Mouse (Mus musculus) midbrain, postnatal 0 days (tissue): Measurements from ENCODE around the gene Fam198b. TPM values are rescaled to one million over a fixed set of nuclear protein-coding genes. Genes with fewer than 3 reads are reported as not detected.

Experiments
- ATAC-seq: fragments of 200-750 bp; cut with Nextera tagmentation; 2 replicates; pipeline ENCODE4 v1.8.0; 2017; ENCODE audit warnings: moderate number of reproducible peaks, mild to moderate bottlenecking, moderate TSS enrichment, moderate library complexity; ENCODE audit not compliant: low FRiP score
- DNase-seq: peaks from one replicate; pipeline ENCODE4 v3.0.0-alpha.2; 2015; ENCODE audit warnings: low spot score
- H3K27ac ChIP-seq: fragments of 300-500 bp; sonication (generic); 2 replicates; pipeline ENCODE4 v1.5.1; 2014; ENCODE audit warnings: low read depth, mild to moderate bottlenecking, low read length, mixed read lengths
- H3K27me3 ChIP-seq: fragments of 300-500 bp; sonication (generic); 2 replicates; pipeline ENCODE4 v1.6.1; 2014; ENCODE audit warnings: low read length, control low read depth, mixed read lengths; ENCODE audit not compliant: insufficient read depth
- H3K36me3 ChIP-seq: fragments of 300-500 bp; sonication (generic); 2 replicates; pipeline ENCODE4 v1.6.1; 2014; ENCODE audit warnings: low read length, control low read depth, mixed read lengths; ENCODE audit not compliant: insufficient read depth
- H3K4me1 ChIP-seq: fragments of 300-500 bp; sonication (generic); 2 replicates; pipeline ENCODE4 v1.6.1; 2014; ENCODE audit warnings: mild to moderate bottlenecking, control low read depth, antibody characterized with exemption, low read length, mixed read lengths; ENCODE audit not compliant: insufficient read depth
- H3K4me2 ChIP-seq: fragments of 300-500 bp; sonication (generic); 2 replicates; pipeline ENCODE4 v1.6.1; 2014; ENCODE audit warnings: low read depth, mild to moderate bottlenecking, low read length, mixed read lengths; ENCODE audit not compliant: poor library complexity, severe bottlenecking
- H3K4me3 ChIP-seq: fragments of 300-500 bp; sonication (generic); 2 replicates; pipeline ENCODE4 v1.5.1; 2014; ENCODE audit warnings: low read depth, mild to moderate bottlenecking, low read length, moderate library complexity
- H3K9ac ChIP-seq: fragments of 300-500 bp; sonication (generic); replicated peaks from 2 replicates; pipeline ENCODE4 v1.6.1; 2014; ENCODE audit warnings: mild to moderate bottlenecking, low read length, moderate library complexity, mixed read lengths; ENCODE audit not compliant: poor library complexity, severe bottlenecking
- H3K9me3 ChIP-seq: fragments of 300-500 bp; sonication (generic); 2 replicates; pipeline ENCODE4 v1.6.1; 2016; ENCODE audit warnings: low read length, control low read depth
- CTCF ChIP-seq: IDR thresholded peaks from 2 replicates; pipeline ENCODE4 v1.5.1; 2016; ENCODE audit warnings: antibody characterized with exemption, mild to moderate bottlenecking
- WGBS: fragments of 180-500 bp; shearing (Covaris S2); extraction: QIAGEN DNeasy Blood & Tissue Kit; methylation state at CpG from one replicate; pipeline ENCODE4 v1.1.7; 2014; 5-methylcytosine and 5-hydroxymethylcytosine counted together
- polyA plus RNA-seq: library from polyadenylated mRNA; unstranded; fragments of >200 nt; fragmentation: Nextera tagmentation; extraction: Ambion mirVana; gene quantifications from 2 replicates; pipeline ENCODE4 v1.2.1, GENCODE M21; 2015
- total RNA-seq: library from RNA; depleted of rRNA; stranded (reverse); fragments of >200 nt; gene quantifications from 2 replicates; pipeline ENCODE4 v1.2.3, GENCODE M21; 2014; rRNA removed

Fam198b gene
- total and polyA plus RNA-seq, 2 experiments from 2014 or later: 0.65 to 1.3 TPM

- no peak; the same call in 1 of the 2 replicates for ATAC-seq
- Histone ChIP-seq H3K4me2 (no peak overlapping the region), H3K4me3 (no peak overlapping the region), H3K36me3 (no peaks in the 10 kb centered on the region), H3K27me3 (no peaks in the 10 kb centered on the region), H3K9ac (no peak overlapping the region), H3K27ac (no peak overlapping the region), H3K9me3 (no peaks in the 10 kb centered on the region), H3K4me1 (no peaks in the 10 kb centered on the region)
- WGBS: 86% methylated on average over 6 of the region's 6 CpGs
- no peak for DNase-seq
- no peak for TF ChIP-seq CTCF
Measured at GRCm38 (mm10) chr3:79995726-79996125, 111.4 kb downstream of the Fam198b start.

Other genes with a start within 250 kb of the Fam198b start
- 0.49 and 0.90 TPM in 2 replicates for gene Rxfp1, start 146.7 kb upstream of the Fam198b start, total RNA-seq
- 0.19 and 0.27 TPM in 2 replicates for gene Rxfp1, start 146.7 kb upstream of the Fam198b start, polyA plus RNA-seq
- 1.2 and 1.9 TPM in 2 replicates for gene Tmem144, start 31.8 kb upstream of the Fam198b start, total RNA-seq
- 1.8 and 2.4 TPM in 2 replicates for gene Tmem144, start 31.8 kb upstream of the Fam198b start, polyA plus RNA-seq